Comparison of ENCODE assay signal across 22 mouse cellular contexts in genomic region chr3:154274681-154275080, GRCm38 (mm10). TPM values are rescaled to one million over a fixed set of nuclear protein-coding genes. Genes with fewer than 3 reads are reported as not detected.
"Had no signal": no experiment of that assay in that cellular context is flagged by ENCODE, and none has a peak within 500 bp of the region (broad histone marks: within the 10 kb centered on the region; RNA-seq: fewer than 3 reads in every experiment).

No protein-coding gene starts in this region.

- H3K27me3 ChIP-seq: liver, embryonic 15.5 days; midbrain, embryonic 15.5 days; neural tube, embryonic 12.5 days; stomach, embryonic 15.5 days had no signal

- ATAC-seq: liver, postnatal 0 days; midbrain, embryonic 15.5 days had no signal

- DNase-seq: liver, postnatal 0 days; lung, adult 2 months; lung, postnatal 14 days; lung, postnatal 36 days; right cerebral cortex, postnatal 14 days; thymus, adult 18-20 months; thymus, postnatal 14 days; thymus, postnatal 36 days had no signal

- H3K9me3 ChIP-seq: liver, embryonic 15.5 days; megakaryocyte, embryonic 14.5 days; midbrain, embryonic 13.5 days; midbrain, embryonic 15.5 days; neural tube, embryonic 12.5 days; stomach, embryonic 15.5 days had no signal

- H3K9ac ChIP-seq: liver, embryonic 15.5 days; liver, postnatal 0 days; midbrain, embryonic 13.5 days; midbrain, embryonic 15.5 days; neural tube, embryonic 12.5 days; stomach, embryonic 15.5 days had no signal

- H3K4me3 ChIP-seq: liver, embryonic 15.5 days; megakaryocyte, embryonic 14.5 days; midbrain, embryonic 13.5 days; midbrain, embryonic 15.5 days; neural tube, embryonic 12.5 days; stomach, embryonic 15.5 days had no signal

- H3K36me3 ChIP-seq: liver, embryonic 15.5 days; midbrain, embryonic 13.5 days; midbrain, embryonic 15.5 days; neural tube, embryonic 12.5 days; stomach, embryonic 15.5 days had no signal

- H3K27ac ChIP-seq: liver, embryonic 15.5 days; macrophage; midbrain, embryonic 13.5 days; midbrain, embryonic 15.5 days; neural tube, embryonic 12.5 days; stomach, embryonic 15.5 days; stomach, postnatal 0 days had no signal

- H3K4me1 ChIP-seq: liver, embryonic 15.5 days; midbrain, embryonic 13.5 days; neural tube, embryonic 12.5 days; stomach, embryonic 15.5 days had no signal

- H3K4me2 ChIP-seq: liver, embryonic 15.5 days; midbrain, embryonic 11.5 days; midbrain, embryonic 13.5 days; midbrain, embryonic 15.5 days; neural tube, embryonic 12.5 days; stomach, embryonic 15.5 days had no signal

RNA-seq across cellular contexts. Expression of gene Lhx8, which starts 55.8 kb away (rescaled TPM):
- total RNA-seq: megakaryocyte progenitor cell, adult 5-6 weeks; monocyte, adult 5-6 weeks; neutrophil, adult 5-6 weeks had no signal
- polyA plus RNA-seq: liver, embryonic 15.5 days; liver, postnatal 0 days; macrophage; neural tube, embryonic 14.5 days; spleen, adult 2 months; stomach, postnatal 0 days had no signal
